ENCODE assay signal across 26 mouse cellular contexts in genomic region chr7:137609752-137610151, GRCm38 (mm10).
DNase-seq lines count a peak whose midpoint lies in the region; ATAC-seq lines count a peak whose summit lies in the region.
"Had no signal": no experiment of that assay in that cellular context is flagged by ENCODE, and none has a peak within 500 bp of the region (broad histone marks: within the 10 kb centered on the region; RNA-seq: fewer than 3 reads in every experiment).

No protein-coding gene starts in this region.

- no peaks in the 10 kb centered on the region for H3K36me3 ChIP-seq in heart, embryonic 12.5 days
- H3K36me3 ChIP-seq: hindbrain, embryonic 13.5 days; midbrain, embryonic 13.5 days had no signal

- no peak overlapping the region for H3K4me3 ChIP-seq in heart, embryonic 12.5 days
- H3K4me3 ChIP-seq: erythroblast, embryonic 14.5 days; hindbrain, embryonic 13.5 days; midbrain, embryonic 13.5 days had no signal

- no peak overlapping the region for H3K9ac ChIP-seq in heart, embryonic 12.5 days
- H3K9ac ChIP-seq: hindbrain, embryonic 13.5 days; liver, embryonic 14.5 days; midbrain, embryonic 13.5 days had no signal

- ATAC-seq in heart, embryonic 12.5 days (ENCODE audit: insufficient number of reproducible peaks, low FRiP score) = no peak
- ATAC-seq: CD4-positive, CD25-positive, alpha-beta regulatory T cell, adult 4 months; forebrain, embryonic 16.5 days; intestine, embryonic 16.5 days; midbrain, embryonic 13.5 days had no signal

- H3K4me2 ChIP-seq in heart, embryonic 12.5 days = no peak overlapping the region
- H3K4me2 ChIP-seq: hindbrain, embryonic 13.5 days; midbrain, embryonic 13.5 days had no signal

- H3K4me1 ChIP-seq in heart, embryonic 12.5 days (replicated peaks) = peaks cover 16% of the 10 kb centered on the region
- H3K4me1 ChIP-seq: midbrain, embryonic 13.5 days had no signal

- peaks cover 27% of the 10 kb centered on the region for H3K27me3 ChIP-seq in heart, embryonic 12.5 days (replicated peaks)
- H3K27me3 ChIP-seq: midbrain, embryonic 13.5 days had no signal

- no peaks in the 10 kb centered on the region for H3K9me3 ChIP-seq in heart, embryonic 12.5 days (replicated peaks)
- H3K9me3 ChIP-seq: hindbrain, embryonic 13.5 days; midbrain, embryonic 13.5 days had no signal

- peak; percentile 7 to 15 for DNase-seq in heart, adult 18-20 months
- DNase-seq in layer of hippocampus, adult 11-12 months (ENCODE audit: low spot score) = peak; percentile 26
- DNase-seq in layer of hippocampus, adult 8-10 months (ENCODE audit: low spot score in 2 of 2) = no peak
- peak; percentile 30 for DNase-seq in adrenal gland, postnatal 14 days
- peak; percentile 4 for DNase-seq in skeletal muscle tissue, adult 2 months (ENCODE audit: low read depth, low spot score)
- no peak for DNase-seq in thymus, postnatal 36 days
- no peak for DNase-seq in cerebellum, postnatal 14 days
- DNase-seq: cerebellum, adult 11-12 months; cerebellum, adult 9-11 months; heart, postnatal 36 days; kidney, adult 8-10 months; layer of hippocampus, postnatal 36 days; left cerebral cortex, postnatal 4 days; lung, adult 2 months; lung, postnatal 10 days; thymus, postnatal 25 days had no signal

- WGBS in heart, embryonic 12.5 days = 31% methylated on average over 6 of the region's 6 CpGs

- H3K27ac ChIP-seq in heart, embryonic 12.5 days (ENCODE audit: poor library complexity, severe bottlenecking) = no peak overlapping the region
- H3K27ac ChIP-seq: hindbrain, embryonic 13.5 days; kidney, postnatal 0 days; liver, embryonic 14.5 days; macrophage; midbrain, embryonic 13.5 days had no signal

Comparison
In these comparisons a context has a peak if more than half of its experiments do, and no peak if none do; other contexts are left out.
1. DNase-seq: peak in heart, adult 18-20 months (2 of 2), layer of hippocampus, adult 11-12 months (single experiment), adrenal gland, postnatal 14 days (single experiment) and skeletal muscle tissue, adult 2 months (single experiment); none in layer of hippocampus, adult 8-10 months (0 of 2), thymus, postnatal 36 days (0 of 2) and cerebellum, postnatal 14 days (0 of 2).